Mouse (Mus musculus) left cerebral cortex, postnatal 10 days (tissue): ENCODE results near the gene Casp7. TPM values are rescaled to one million over a fixed set of nuclear protein-coding genes. Genes with fewer than 3 reads are reported as not detected.
"Not testable (repeated sequence)": the region's sequence is repeated elsewhere in the genome, so short reads cannot be mapped to it uniquely, and the experiment has no call there.

ENCODE experiments used
- DNase-seq, 2 experiments: peaks; one replicate each; pipeline ENCODE4 v3.0.0; 2021 to 2022; ENCODE audit warnings: low spot score in 2 of 2, mixed read lengths in 1 of 2; ENCODE audit errors: extremely low spot score in 1 of 2
- intact Hi-C: fragments of 180-260 bp; cut with DNase I; formaldehyde crosslinking; loops from one replicate; pipeline ENCODE4 v1.15.1; 2025
- total RNA-seq, 2 experiments: library from RNA; stranded (reverse); gene quantifications; 2 replicates each; pipeline ENCODE4 v1.2.3; 2021

The Casp7 gene
- total RNA-seq = 10 to 100 TPM; 12.5 to 13.0 TPM

- intact Hi-C loops = no loop called here
- DNase-seq = peak; percentile 9 to 86
Observed at GRCm38 (mm10) chr19:56396669-56397621, at the start of gene Casp7. TSS of gene Casp7 (plus strand) at chr19:56397129.

GRCm38 (mm10) chr19:56349295-56349694, 47.6 kb upstream of the Casp7 start:
- DNase-seq = no peak
- intact Hi-C loops = no loop called here

GRCm38 (mm10) chr19:56353689-56354088, 43.2 kb upstream of the Casp7 start:
- intact Hi-C loops = no loop called here
- no peak for DNase-seq

- DNase-seq = no peak
- intact Hi-C loops = no loop called here
Observed at GRCm38 (mm10) chr19:56355201-56355600, 41.7 kb upstream of the Casp7 start.

- DNase-seq = peak; percentile 29 to 76
- intact Hi-C loops = no loop called here
Observed at GRCm38 (mm10) chr19:56356480-56357373, 40.2 kb upstream of the Casp7 start.

GRCm38 (mm10) chr19:56357374-56357708, 39.6 kb upstream of the Casp7 start:
- DNase-seq, intact Hi-C loops: not testable (repeated sequence)

GRCm38 (mm10) chr19:56358890-56359289, 38.0 kb upstream of the Casp7 start:
- DNase-seq = no peak
- intact Hi-C loops = no loop called here

- DNase-seq = no peak
- intact Hi-C loops = no loop called here
Observed at GRCm38 (mm10) chr19:56363721-56364460, 33.0 kb upstream of the Casp7 start.

GRCm38 (mm10) chr19:56364563-56364962, 32.4 kb upstream of the Casp7 start:
- intact Hi-C loops = no loop called here
- DNase-seq = no peak

- DNase-seq = no peak
- intact Hi-C loops = no loop called here
Observed at GRCm38 (mm10) chr19:56366168-56366567, 30.8 kb upstream of the Casp7 start.

- DNase-seq = no peak
- intact Hi-C loops = no loop called here
Observed at GRCm38 (mm10) chr19:56366625-56367024, 30.3 kb upstream of the Casp7 start.

GRCm38 (mm10) chr19:56367778-56368177, 29.2 kb upstream of the Casp7 start:
- intact Hi-C loops = no loop called here
- no peak for DNase-seq

- no peak for DNase-seq
- intact Hi-C loops = no loop called here
Observed at GRCm38 (mm10) chr19:56368912-56369311, 28.0 kb upstream of the Casp7 start.

- intact Hi-C loops = no loop called here
- DNase-seq = no peak
Observed at GRCm38 (mm10) chr19:56370389-56371150, 26.4 kb upstream of the Casp7 start.

- intact Hi-C loops = no loop called here
- no peak for DNase-seq
Observed at GRCm38 (mm10) chr19:56372226-56372625, 24.7 kb upstream of the Casp7 start.

- no peak for DNase-seq
- intact Hi-C loops = no loop called here
Observed at GRCm38 (mm10) chr19:56373246-56373645, 23.7 kb upstream of the Casp7 start.

- intact Hi-C loops = no loop called here
- no peak for DNase-seq
Observed at GRCm38 (mm10) chr19:56374011-56374410, 22.9 kb upstream of the Casp7 start.

- intact Hi-C loops = no loop called here
- no peak for DNase-seq
Observed at GRCm38 (mm10) chr19:56378007-56378406, 18.9 kb upstream of the Casp7 start.
